Mouse (Mus musculus): ENCODE measurements at regions not wholly inside any gene's neighbourhood (a gene's known extent, or its start where the extent isn't known, plus 50 kb on each side); places are given as distances from the start of the nearest gene placed in this dataset.

GRCm38 (mm10) chr1:73857497-73857896 is 266.8 kb downstream of the Tns1 start:
- DNase-seq (ENCODE audit: low spot score) = no peak

DNA sequence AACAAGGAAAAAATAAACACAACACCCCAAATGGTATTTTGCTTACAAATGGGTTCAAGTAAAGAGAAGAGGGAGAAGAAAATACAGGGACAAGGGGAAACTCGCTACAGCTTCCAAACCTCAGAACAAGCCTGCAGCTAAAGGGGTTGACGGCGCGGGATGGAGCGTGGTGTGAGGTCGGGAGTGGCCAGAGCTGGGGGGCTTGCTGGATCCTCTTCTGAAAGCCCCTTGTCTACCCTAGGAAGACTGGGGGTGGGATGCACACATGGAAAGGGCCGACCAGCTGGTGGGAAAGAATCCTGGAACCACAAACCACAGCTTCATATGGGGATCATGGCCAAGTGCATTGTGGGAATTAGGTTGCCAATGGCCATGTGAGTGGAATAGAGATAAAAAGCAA is 267.4 kb downstream of the Tns1 start:
- no peak for DNase-seq (ENCODE audit: low spot score)

GRCm38 (mm10) chr1:73855306-73855705 is 268.9 kb downstream of the Tns1 start:
- DNase-seq (ENCODE audit: low spot score) = no peak

DNA sequence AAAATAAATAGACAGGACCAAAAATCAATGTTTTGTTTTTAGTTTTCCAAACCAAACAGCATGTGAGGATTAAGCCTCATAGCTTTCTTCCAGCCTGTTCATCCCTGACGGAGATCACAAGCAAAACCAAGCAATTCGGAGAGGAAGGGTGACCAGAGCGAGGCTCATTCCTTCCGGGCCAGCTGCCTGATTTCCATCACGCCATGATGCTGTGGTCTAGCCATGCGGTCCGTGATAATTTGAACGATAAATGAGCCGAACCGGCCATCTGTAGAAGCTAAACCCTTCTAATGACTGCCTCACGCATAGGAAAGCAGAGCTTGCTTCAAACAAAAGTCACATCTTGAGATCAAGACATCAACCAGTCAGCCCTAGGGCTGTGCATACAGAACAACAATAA is 270.4 kb downstream of the Tns1 start:
- DNase-seq (ENCODE audit: low spot score) = no peak

GRCm38 (mm10) chr1:73850173-73851014 is 273.9 kb downstream of the Tns1 start:
- DNase-seq (ENCODE audit: low spot score) = no peak

- DNase-seq (ENCODE audit: low spot score) = no peak
Observed at GRCm38 (mm10) chr1:73848370-73848769, 275.9 kb downstream of the Tns1 start.

- DNase-seq (ENCODE audit: low spot score) = no peak
Observed at GRCm38 (mm10) chr1:73847126-73847525, 277.1 kb downstream of the Tns1 start.

GRCm38 (mm10) chr1:73845115-73845514 is 279.1 kb downstream of the Tns1 start:
- DNase-seq (ENCODE audit: low spot score) = no peak

- no peak for DNase-seq (ENCODE audit: low spot score)
Observed at GRCm38 (mm10) chr1:73844574-73844973, 279.7 kb downstream of the Tns1 start.

- DNase-seq (ENCODE audit: low spot score) = peak; percentile 58
Observed at GRCm38 (mm10) chr1:73839351-73839750, 284.9 kb downstream of the Tns1 start.

GRCm38 (mm10) chr1:73836680-73837079 is 287.6 kb downstream of the Tns1 start:
- no peak for DNase-seq (ENCODE audit: low spot score)

DNA sequence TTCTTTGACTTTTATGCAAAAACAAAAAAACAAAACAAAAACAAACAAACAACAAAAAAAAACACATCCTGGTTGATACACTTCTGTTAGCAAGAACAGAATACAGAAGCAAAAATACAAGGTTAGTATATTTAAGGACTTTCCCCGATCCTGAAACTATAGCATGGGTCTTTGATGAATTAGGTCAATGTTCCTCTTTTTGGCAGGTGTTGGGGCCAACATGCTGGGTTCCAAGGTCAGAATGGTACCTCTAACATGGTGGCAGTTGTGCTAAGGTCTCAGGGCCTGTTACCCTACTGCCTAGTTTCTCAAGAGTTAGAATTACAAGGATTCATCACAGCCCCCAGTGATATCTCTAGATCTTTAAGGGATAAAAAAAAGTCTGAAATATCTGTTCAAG is 289.7 kb downstream of the Tns1 start:
- DNase-seq (ENCODE audit: low spot score) = no peak

GRCm38 (mm10) chr1:73830486-73831132 is 293.6 kb downstream of the Tns1 start:
- no peak for DNase-seq (ENCODE audit: low spot score)

DNA sequence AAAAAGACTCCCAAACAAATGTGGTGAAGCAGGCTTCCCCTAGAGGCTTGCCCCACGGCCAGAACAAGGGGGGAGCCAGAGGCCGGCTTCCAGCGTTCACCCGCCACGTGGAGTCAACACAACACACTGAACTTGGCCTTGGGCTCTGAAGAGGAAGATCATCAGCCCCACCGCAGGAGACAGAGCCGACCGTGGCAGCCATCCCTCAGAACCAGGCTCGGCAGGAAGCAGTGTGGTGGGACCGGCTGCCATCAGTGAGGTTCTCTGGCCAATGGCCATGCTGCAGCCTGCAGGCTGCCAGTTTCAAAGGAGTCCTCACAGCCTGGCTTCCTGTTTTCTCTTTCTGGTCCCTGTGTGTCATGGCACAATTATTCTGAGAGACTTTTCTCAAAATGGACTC is 295.3 kb downstream of the Tns1 start:
- DNase-seq (ENCODE audit: low spot score) = no peak

GRCm38 (mm10) chr1:73826243-73826930 is 297.9 kb downstream of the Tns1 start:
- peak; percentile 85 for DNase-seq (ENCODE audit: low spot score)

- DNase-seq (ENCODE audit: low spot score) = no peak
Observed at GRCm38 (mm10) chr1:73824406-73825184, 299.7 kb downstream of the Tns1 start.

GRCm38 (mm10) chr1:73823726-73824125 is 300.5 kb downstream of the Tns1 start:
- no peak for DNase-seq (ENCODE audit: low spot score)

DNA sequence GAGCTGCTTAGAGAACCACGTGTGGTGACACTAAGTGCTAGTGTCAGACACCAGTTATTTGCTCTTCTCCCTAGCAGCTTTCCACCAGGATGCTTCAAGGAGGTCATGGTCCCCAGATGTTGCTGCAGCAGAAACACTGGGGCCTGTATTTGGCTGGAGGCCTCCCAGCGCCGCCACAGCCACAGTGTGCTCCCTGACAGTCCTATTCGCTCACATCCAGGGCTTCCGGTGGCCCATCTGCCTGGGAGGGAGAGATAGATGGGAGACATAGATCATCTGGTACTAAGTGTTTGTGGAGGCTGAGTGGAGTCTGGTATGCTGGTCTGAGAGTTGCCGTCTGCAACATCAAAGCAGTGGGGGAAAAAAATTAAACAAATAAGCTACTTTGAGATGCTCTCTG is 301.6 kb downstream of the Tns1 start:
- DNase-seq (ENCODE audit: low spot score) = no peak

DNA sequence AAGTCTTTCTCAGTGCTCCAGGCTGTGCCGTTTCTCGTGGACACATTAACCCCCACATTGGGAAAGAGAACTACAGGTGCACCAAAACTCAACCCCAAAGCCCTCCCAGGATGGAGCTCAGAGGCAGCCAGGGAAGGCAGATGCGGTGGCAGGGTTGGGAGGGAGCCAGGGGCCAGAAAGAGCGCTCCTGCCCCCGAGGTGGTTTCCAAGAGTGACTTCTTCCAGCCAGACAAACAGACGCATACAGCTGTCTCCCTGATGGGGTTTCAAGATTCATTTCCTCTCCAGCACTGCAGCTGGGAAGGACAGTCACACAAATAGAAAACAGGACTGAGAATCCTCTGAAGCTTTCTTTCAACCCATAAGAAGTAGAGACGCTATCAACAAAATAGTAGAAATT is 303.5 kb downstream of the Tns1 start:
- DNase-seq (ENCODE audit: low spot score) = no peak

DNA sequence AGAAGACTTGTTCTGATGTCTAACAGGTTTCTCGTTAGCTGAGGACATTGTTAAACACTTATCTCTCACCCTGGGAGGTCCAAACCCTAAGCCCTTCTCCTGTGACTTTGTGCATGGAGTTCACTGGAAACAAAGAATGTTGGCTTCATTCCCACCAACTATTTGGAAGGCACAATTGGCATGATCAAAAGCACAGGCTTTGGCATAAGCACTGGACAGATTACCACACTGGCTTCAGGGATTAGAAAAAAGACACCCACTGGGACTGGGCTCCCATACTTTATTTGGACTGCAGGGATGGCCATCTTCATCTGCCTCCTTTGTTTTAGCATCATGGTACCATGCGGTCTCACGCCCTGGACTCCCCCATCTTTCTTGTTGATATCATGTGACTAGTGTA is 317.0 kb downstream of the Tns1 start:
- DNase-seq (ENCODE audit: low spot score) = no peak

GRCm38 (mm10) chr1:73805156-73805555 is 319.1 kb downstream of the Tns1 start:
- DNase-seq (ENCODE audit: low spot score) = peak; percentile 62

GRCm38 (mm10) chr1:73799996-73800395 is 324.3 kb downstream of the Tns1 start:
- DNase-seq (ENCODE audit: low spot score) = no peak

All from gastrocnemius, adult 18-20 months (tissue).